Mouse (Mus musculus): ENCODE data around the gene Sipa1l1. TPM values are rescaled to one million over a fixed set of nuclear protein-coding genes. Genes with fewer than 3 reads are reported as not detected.

Sipa1l1 gene
- polyA plus RNA-seq, 1 experiment from 2014 or later: 25.9 TPM

DNA sequence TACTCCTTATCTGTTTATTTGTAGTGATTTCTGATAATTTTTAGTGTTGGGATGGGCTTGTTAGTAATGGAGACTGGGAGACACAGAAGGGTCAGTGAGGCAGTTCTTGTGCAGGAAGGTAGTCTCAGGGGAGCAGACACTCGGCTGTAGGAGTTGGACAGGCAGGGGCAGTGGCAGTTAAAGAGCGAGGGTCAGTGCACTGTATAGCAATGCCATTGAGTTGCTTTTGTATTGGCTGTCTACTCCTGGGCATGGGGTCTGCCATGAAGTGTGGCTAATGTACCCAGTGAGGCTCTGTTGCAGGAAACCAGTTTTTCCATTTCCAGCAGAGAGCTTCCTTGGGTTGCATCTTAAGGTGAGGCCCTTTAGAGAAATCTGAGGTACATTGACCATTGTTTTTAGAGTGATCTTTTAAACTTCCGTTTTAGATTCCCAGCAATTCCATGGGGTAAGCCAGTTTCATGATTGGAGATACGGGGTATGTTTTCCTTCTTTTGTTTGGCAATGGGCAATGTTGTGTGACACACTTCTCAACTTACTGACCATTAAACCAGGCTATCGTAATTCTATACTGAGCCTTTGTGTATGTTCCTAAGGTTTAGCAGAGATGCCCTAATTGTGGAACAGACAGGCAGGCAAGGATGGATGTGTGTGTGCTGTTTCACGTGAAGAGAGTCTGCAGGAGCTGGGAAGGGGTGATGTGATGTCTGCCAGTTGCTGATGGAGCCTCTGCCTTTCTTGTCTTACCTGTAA is 47.9 kb downstream of the Sipa1l1 start:
- no peak overlapping the region for H3K4me3 ChIP-seq (ENCODE audit: low read length)
- H3K36me3 ChIP-seq (ENCODE audit: control insufficient read depth, insufficient read depth, low read length): peaks cover 4% of the 10 kb centered on the region
- 74% methylated on average over 6 of the region's 6 CpGs for WGBS
- H3K4me1 ChIP-seq (replicated peaks; ENCODE audit: control insufficient read depth, insufficient read depth, low read length): no peaks in the 10 kb centered on the region
- H3K9me3 ChIP-seq (ENCODE audit: control insufficient read depth, low read length): no peaks in the 10 kb centered on the region
- no peaks in the 10 kb centered on the region for H3K27me3 ChIP-seq (ENCODE audit: control insufficient read depth, insufficient read depth, low read depth, low read length)
- H3K9ac ChIP-seq (ENCODE audit: low read length): no peak overlapping the region
- H3K27ac ChIP-seq (ENCODE audit: low read length): no peak overlapping the region
- no peak overlapping the region for H3K4me2 ChIP-seq (ENCODE audit: low read depth, low read length)
- ATAC-seq (ENCODE audit: low read depth): no peak

- H3K4me3 ChIP-seq (ENCODE audit: low read length): no peak overlapping the region
- H3K27me3 ChIP-seq (ENCODE audit: control insufficient read depth, insufficient read depth, low read depth, low read length): no peaks in the 10 kb centered on the region
- no peak overlapping the region for H3K4me2 ChIP-seq (ENCODE audit: low read depth, low read length)
- peaks cover 4% of the 10 kb centered on the region for H3K36me3 ChIP-seq (ENCODE audit: control insufficient read depth, insufficient read depth, low read length)
- H3K9me3 ChIP-seq (ENCODE audit: control insufficient read depth, low read length): no peaks in the 10 kb centered on the region
- H3K4me1 ChIP-seq (replicated peaks; ENCODE audit: control insufficient read depth, insufficient read depth, low read length): no peaks in the 10 kb centered on the region
- WGBS: 88% methylated on average over 7 of the region's 7 CpGs
- H3K27ac ChIP-seq (ENCODE audit: low read length): no peak overlapping the region
- H3K9ac ChIP-seq (ENCODE audit: low read length): no peak overlapping the region
- ATAC-seq (ENCODE audit: low read depth): no peak
Measured at GRCm38 (mm10) chr12:82218201-82218600, 49.1 kb downstream of the Sipa1l1 start.

DNA sequence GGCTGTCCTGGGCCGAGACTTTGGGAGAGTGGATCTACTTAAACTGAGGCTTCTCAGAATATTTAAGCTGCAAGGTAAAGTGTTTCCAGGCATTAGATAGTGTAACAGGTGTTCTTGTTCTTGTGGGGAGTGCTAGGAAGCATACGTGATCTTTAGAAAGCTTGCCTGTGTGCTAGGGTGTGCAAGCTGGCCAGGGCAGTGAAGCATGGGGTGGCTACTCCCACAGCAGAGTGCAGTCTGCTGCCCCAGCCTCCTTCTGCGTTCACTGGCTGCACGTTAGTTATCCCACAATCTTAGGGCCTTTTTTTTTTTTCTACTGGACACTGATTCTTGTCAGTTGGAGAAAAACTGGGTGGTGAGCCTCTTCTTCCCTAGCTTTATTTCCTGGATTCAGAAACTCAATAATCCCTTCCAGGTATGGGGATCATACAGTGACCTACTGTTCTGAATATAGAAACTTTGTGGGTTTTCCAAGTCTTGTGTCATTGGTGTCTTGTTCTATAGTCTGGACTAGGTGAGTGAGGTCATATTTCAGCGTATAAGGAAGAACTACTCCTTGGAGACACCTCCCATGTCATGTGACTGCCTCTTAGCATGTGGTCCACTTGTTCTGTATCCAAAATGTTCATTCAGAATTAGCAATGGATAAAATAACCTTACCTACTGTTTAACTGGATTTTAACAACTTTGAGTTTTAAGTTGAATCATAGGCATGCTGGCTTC is 51.4 kb downstream of the Sipa1l1 start:
- Histone ChIP-seq H3K4me1 (replicated peaks; ENCODE audit: control insufficient read depth, insufficient read depth, low read length) (peaks cover 3% of the 10 kb centered on the region), H3K9ac (ENCODE audit: low read length) (no peak overlapping the region), H3K9me3 (ENCODE audit: control insufficient read depth, low read length) (no peaks in the 10 kb centered on the region), H3K4me2 (ENCODE audit: low read depth, low read length) (no peak overlapping the region), H3K36me3 (ENCODE audit: control insufficient read depth, insufficient read depth, low read length) (no peaks in the 10 kb centered on the region), H3K4me3 (ENCODE audit: low read length) (no peak overlapping the region), H3K27me3 (ENCODE audit: control insufficient read depth, insufficient read depth, low read depth, low read length) (no peaks in the 10 kb centered on the region), H3K27ac (ENCODE audit: low read length) (no peak overlapping the region)
- ATAC-seq (ENCODE audit: low read depth): no peak
- 69% methylated on average over 5 of the region's 5 CpGs for WGBS

DNA sequence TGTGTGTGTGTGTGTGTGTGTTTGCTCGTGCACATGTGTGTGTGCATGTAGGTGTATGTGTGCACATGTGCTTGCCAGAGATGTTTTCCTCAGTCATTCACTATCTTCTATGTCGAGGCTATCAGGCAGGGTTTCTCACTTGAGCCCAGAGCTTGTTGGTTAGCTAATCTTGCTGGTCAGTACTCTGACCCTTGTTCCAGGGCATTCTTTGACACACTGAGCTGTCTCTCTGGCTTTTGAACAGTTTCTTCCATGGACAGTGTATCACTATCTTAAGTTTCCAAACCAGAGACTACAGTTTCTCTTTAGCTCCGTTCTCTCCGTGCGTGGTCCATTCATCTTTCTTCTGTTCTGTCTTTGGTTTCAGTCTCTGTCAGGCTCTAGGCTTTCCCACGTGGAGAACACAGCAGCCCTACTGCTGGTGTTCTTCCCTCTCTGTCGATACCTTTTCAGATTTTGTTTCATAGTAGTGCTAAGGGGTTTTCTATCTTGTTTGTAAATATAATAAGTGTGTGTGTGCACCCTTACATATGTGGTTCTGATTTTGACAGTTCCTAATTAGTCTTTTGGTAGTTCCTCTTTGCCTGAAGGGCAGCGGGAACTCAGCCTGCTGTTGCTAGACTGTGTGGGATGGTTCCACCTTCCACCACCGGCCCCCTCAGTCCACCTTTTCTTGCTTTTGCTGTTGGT is 54.2 kb downstream of the Sipa1l1 start:
- Histone ChIP-seq H3K4me1 (replicated peaks; ENCODE audit: control insufficient read depth, insufficient read depth, low read length) (peaks cover 16% of the 10 kb centered on the region), H3K27me3 (ENCODE audit: control insufficient read depth, insufficient read depth, low read depth, low read length) (no peaks in the 10 kb centered on the region), H3K4me3 (ENCODE audit: low read length) (no peak overlapping the region), H3K36me3 (ENCODE audit: control insufficient read depth, insufficient read depth, low read length) (no peaks in the 10 kb centered on the region), H3K4me2 (ENCODE audit: low read depth, low read length) (no peak overlapping the region), H3K9me3 (ENCODE audit: control insufficient read depth, low read length) (no peaks in the 10 kb centered on the region), H3K9ac (ENCODE audit: low read length) (no peak overlapping the region), H3K27ac (ENCODE audit: low read length) (no peak overlapping the region)
- ATAC-seq (ENCODE audit: low read depth): no peak
- WGBS: 68% methylated on average over 9 of the region's 9 CpGs

DNA sequence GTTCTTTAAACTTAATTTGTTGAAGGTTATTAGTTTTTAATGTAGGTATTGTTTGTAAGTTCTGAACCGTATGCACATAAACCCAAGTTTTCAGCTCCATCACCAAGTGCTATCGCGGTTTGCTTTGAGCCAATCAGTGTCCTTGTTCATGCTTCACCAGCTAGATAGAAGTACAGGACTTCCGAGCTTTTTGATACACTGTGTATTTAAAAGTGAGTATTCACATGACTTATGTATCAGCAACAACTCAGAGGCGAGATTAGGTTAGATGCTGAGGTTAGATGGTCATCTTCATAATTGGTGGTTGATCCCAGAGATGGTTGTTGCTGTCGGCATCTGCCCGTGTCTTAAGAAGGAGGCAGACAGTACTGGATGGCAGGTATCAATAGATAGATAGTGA is 55.7 kb downstream of the Sipa1l1 start:
- H3K27me3 ChIP-seq (ENCODE audit: control insufficient read depth, insufficient read depth, low read depth, low read length): no peaks in the 10 kb centered on the region
- no peak overlapping the region for H3K9ac ChIP-seq (ENCODE audit: low read length)
- ATAC-seq (ENCODE audit: low read depth): no peak
- 87% methylated on average over 7 of the region's 7 CpGs for WGBS
- no peak overlapping the region for H3K4me3 ChIP-seq (ENCODE audit: low read length)
- H3K27ac ChIP-seq (ENCODE audit: low read length): no peak overlapping the region
- peaks cover 16% of the 10 kb centered on the region for H3K4me1 ChIP-seq (replicated peaks; ENCODE audit: control insufficient read depth, insufficient read depth, low read length)
- no peaks in the 10 kb centered on the region for H3K9me3 ChIP-seq (ENCODE audit: control insufficient read depth, low read length)
- H3K4me2 ChIP-seq (ENCODE audit: low read depth, low read length): no peak overlapping the region
- no peaks in the 10 kb centered on the region for H3K36me3 ChIP-seq (ENCODE audit: control insufficient read depth, insufficient read depth, low read length)

- no peaks in the 10 kb centered on the region for H3K9me3 ChIP-seq (ENCODE audit: control insufficient read depth, low read length)
- H3K4me1 ChIP-seq (replicated peaks; ENCODE audit: control insufficient read depth, insufficient read depth, low read length): peaks cover 16% of the 10 kb centered on the region
- H3K36me3 ChIP-seq (ENCODE audit: control insufficient read depth, insufficient read depth, low read length): no peaks in the 10 kb centered on the region
- 0 out of 2 replicates have a peak overlapping the region, but pooled peaks have one; percentile 4 for H3K27ac ChIP-seq (ENCODE audit: low read length)
- WGBS: 84% methylated on average over 2 of the region's 2 CpGs
- H3K4me3 ChIP-seq (ENCODE audit: low read length): no peak overlapping the region
- H3K27me3 ChIP-seq (ENCODE audit: control insufficient read depth, insufficient read depth, low read depth, low read length): no peaks in the 10 kb centered on the region
- ATAC-seq (ENCODE audit: low read depth): no peak
- H3K4me2 ChIP-seq (ENCODE audit: low read depth, low read length): no peak overlapping the region
- no peak overlapping the region for H3K9ac ChIP-seq (ENCODE audit: low read length)
Measured at GRCm38 (mm10) chr12:82225278-82225677, 56.2 kb downstream of the Sipa1l1 start.

- Histone ChIP-seq H3K4me1 (replicated peaks; ENCODE audit: control insufficient read depth, insufficient read depth, low read length) (peaks cover 16% of the 10 kb centered on the region), H3K27ac (ENCODE audit: low read length) (peak overlapping the region; percentile 33; the same call in 1 of the 2 replicates), H3K4me2 (ENCODE audit: low read depth, low read length) (no peak overlapping the region), H3K9me3 (ENCODE audit: control insufficient read depth, low read length) (no peaks in the 10 kb centered on the region), H3K9ac (ENCODE audit: low read length) (no peak overlapping the region), H3K27me3 (ENCODE audit: control insufficient read depth, insufficient read depth, low read depth, low read length) (no peaks in the 10 kb centered on the region), H3K4me3 (ENCODE audit: low read length) (no peak overlapping the region), H3K36me3 (ENCODE audit: control insufficient read depth, insufficient read depth, low read length) (no peaks in the 10 kb centered on the region)
- peak; percentile 96 for ATAC-seq (ENCODE audit: low read depth)
- 13% methylated on average over 4 of the region's 4 CpGs for WGBS
Measured at GRCm38 (mm10) chr12:82225751-82226228, 56.7 kb downstream of the Sipa1l1 start.

GRCm38 (mm10) chr12:82226311-82227066 is 57.4 kb downstream of the Sipa1l1 start:
- 44% methylated on average over 6 of the region's 6 CpGs for WGBS
- no peaks in the 10 kb centered on the region for H3K9me3 ChIP-seq (ENCODE audit: control insufficient read depth, low read length)
- H3K36me3 ChIP-seq (ENCODE audit: control insufficient read depth, insufficient read depth, low read length): no peaks in the 10 kb centered on the region
- H3K27me3 ChIP-seq (ENCODE audit: control insufficient read depth, insufficient read depth, low read depth, low read length): no peaks in the 10 kb centered on the region
- H3K27ac ChIP-seq (ENCODE audit: low read length): peak overlapping the region; percentile 33; the same call in 1 of the 2 replicates
- no peak overlapping the region for H3K9ac ChIP-seq (ENCODE audit: low read length)
- no peak overlapping the region for H3K4me3 ChIP-seq (ENCODE audit: low read length)
- peak; percentile 56 for ATAC-seq (ENCODE audit: low read depth)
- H3K4me1 ChIP-seq (replicated peaks; ENCODE audit: control insufficient read depth, insufficient read depth, low read length): peaks cover 16% of the 10 kb centered on the region
- no peak overlapping the region for H3K4me2 ChIP-seq (ENCODE audit: low read depth, low read length)

Measured in lung, embryonic 16.5 days (tissue).